Mouse (Mus musculus): ENCODE measurements at regions not wholly inside any gene's neighbourhood (a gene's known extent, or its start where the extent isn't known, plus 50 kb on each side); places are given as distances from the start of the nearest gene placed in this dataset.

DNA sequence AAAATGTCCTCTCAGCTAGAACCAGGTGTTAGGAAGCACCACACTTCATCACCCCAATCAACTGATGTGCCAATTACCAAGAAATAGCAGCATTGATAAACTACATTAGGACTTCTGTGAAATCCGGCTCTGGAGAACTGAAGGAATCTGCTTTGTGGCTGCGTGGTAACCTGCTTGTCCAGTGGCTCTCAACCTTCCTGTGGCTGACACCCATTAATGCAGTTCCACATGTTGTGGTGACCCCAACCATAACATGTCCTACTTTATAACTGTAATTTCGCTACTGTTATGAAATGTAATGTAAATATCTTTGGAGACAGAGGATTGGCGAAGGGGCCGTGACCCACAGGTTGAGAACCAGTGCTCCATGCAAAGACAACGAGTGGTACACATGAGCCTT is 136.7 kb downstream of the Gm11011 start:
- DNase-seq (ENCODE audit: low read depth, low spot score), result no peak

DNA sequence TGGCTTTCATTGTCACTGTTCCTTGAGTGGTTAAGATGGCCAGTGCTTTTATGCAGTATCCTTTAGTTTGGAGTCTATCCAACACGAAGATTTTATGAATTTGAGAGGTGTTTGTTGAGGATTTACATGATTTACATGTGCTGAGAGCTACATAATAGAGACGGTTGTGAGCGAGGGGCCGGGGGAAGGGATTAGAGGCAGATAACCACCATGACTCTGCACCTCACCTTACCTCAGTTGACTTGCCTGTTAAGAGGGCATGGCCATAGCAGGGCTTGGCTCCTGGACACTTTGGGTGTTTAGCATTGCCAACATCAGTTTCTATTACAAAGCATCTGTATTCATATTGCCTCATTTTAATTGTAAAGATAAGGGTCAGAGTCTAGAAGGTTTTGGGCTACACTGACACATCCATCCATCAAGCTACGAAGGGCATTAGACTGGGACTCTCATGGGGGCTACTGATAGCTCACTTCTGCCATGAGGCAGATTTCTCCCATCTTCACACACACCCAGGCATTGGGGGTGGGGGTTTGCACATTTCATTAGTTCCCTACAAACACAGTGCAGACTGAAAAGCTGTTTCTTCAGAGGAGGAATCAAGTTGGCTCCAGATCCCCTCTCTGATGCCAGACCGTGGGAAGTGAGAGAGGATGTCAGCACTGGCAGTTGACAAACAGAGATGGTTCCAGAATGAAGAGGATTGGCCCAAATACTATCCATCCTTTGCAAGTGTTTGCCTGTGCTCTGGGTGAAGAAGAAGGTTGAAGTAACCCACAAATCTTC is 139.9 kb downstream of the Gm11011 start:
- no peak for DNase-seq (ENCODE audit: low read depth, low spot score)

- DNase-seq (ENCODE audit: low read depth, low spot score), result no peak
Observed at GRCm38 (mm10) chr2:169445877-169446276, 141.7 kb downstream of the Gm11011 start.

GRCm38 (mm10) chr2:169445371-169445770 is 142.2 kb downstream of the Gm11011 start:
- DNase-seq (ENCODE audit: low read depth, low spot score), result no peak

- no peak for DNase-seq (ENCODE audit: low read depth, low spot score)
Observed at GRCm38 (mm10) chr2:169443271-169443670, 144.3 kb downstream of the Gm11011 start.

DNA sequence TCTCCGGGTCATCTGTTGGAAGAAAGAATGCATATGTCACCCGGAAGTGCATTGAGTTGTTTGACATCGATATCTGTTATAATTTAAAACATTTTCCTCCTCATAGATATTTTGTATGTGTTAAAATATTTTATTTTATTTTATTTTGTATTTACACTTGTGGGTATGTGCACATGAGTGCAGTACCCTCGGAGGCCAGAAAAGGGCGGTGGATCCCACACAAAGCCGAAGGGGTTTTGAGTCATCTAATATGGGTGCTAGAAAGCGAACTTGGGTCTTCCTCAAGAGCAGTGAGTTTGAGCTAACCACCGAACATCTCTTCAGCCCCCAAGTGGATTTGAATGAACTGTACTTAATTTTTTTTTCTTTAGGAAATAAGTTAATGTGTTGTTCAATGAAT is 156.0 kb downstream of the Gm11011 start:
- DNase-seq (ENCODE audit: low read depth, low spot score), result no peak

- no peak for DNase-seq (ENCODE audit: low read depth, low spot score)
Observed at GRCm38 (mm10) chr2:169429411-169429810, 158.1 kb downstream of the Gm11011 start.

DNA sequence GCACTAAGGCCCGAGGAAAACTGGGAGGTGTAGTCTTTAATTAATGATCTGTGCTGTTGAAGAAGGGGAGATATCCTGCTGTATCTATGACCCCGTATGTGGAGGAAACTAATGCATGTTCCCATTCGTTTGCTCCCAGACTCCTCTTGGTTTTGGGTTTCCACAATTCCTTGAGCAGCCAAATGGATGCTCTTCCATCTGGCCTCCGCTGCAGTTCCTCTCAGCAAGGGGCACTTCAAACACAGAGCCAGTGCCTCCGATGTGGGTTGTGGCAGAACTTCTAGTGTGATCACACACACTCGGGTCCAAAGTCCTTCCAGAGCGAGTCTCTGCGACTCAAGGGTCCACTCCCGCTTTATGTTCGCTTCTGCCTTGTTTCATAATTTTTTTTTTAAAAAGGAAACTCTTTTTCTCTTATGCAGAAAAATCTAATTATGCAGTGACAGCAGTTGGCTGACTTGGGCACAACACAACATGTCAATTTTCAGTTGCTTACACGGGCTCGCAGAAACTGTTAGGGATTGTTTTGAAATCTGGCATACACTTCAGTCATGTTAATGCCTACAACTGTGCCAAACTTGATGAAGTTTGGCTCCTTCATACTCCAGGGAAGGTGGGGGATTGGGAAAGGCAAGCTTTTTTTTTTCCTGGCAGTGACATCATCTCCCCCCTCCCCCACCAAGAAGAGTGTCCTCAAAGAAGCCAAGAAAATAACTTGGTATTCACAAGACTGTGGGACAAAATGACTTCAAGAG is 163.2 kb downstream of the Gm11011 start:
- no peak for DNase-seq (ENCODE audit: low read depth, low spot score)

DNA sequence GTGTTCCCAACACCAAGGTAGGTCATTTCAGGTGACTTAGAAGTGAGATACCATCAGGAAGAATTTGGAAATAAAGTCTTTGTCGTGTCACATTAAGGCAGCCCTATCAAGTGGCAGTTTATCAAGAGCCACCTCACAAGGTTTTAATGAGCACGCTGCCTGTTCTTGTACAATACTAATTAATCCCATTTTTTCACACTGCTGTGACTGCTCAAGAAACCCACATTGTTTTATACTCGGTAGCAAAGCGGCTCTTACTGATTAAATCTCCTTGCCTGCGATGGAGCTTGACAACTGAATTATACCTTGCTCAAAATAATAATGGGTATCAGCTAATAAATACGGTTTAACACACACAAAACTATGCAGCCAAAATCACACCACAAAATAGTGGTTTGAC is 175.2 kb downstream of the Gm11011 start:
- no peak for DNase-seq (ENCODE audit: low read depth, low spot score)

- DNase-seq (ENCODE audit: low read depth, low spot score), result no peak
Observed at GRCm38 (mm10) chr2:169410080-169410479, 177.5 kb downstream of the Gm11011 start.

DNA sequence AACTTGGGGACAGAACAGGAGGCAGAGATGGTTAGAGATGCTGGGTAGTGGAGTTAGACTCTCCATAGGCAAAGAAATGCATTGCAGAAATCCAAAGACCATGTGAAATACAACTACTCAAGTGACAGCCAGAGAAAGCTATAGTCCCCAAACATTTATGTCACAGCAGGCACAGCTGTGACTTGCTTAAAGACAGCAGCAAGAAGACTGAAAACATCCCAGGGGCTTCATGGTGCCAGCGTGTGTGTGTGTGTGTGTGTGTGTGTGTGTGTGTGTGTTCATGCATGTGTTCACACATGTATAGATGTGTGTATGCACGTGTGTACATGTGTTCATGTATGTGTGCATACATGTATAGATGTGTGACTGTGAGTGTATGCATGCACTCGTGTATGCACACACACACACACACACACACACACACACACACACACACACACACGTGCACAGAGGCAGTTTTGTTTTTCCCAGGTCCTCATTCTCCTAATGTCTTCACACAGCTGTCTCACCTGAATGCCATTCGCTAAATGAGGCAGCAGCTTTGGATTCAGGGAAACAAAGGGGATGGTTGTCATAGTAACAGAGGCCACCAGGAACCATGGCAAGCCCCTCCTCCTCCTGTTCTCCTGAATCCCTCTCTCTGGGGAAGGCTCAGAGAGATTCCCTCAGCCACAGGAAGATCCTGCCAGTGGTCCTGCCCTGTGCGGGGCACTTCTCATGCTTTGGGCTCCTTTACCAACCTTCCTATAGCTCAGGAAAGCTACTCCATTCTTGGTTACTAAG is 182.4 kb downstream of the Gm11011 start:
- no peak for DNase-seq (ENCODE audit: low read depth, low spot score)

DNA sequence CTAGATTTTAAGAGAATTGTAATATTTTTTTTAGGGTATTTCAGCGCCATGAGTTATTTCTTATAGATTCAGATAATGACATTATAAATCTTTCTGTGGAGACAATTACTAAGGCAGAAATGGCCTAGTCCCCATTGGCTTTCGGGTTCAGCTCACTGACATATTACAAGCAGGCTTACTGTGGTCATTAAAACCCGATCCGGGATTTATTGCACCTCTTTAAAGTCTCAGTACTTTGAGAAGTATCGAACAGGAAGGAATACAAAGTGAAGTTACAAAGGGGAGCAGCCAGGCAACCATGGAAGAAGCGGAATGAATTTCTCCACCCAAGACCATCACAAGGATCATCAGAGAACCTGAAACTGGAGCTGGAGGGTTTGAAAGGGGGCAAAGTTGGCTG is 189.8 kb downstream of the Gm11011 start:
- no peak for DNase-seq (ENCODE audit: low read depth, low spot score)

DNA sequence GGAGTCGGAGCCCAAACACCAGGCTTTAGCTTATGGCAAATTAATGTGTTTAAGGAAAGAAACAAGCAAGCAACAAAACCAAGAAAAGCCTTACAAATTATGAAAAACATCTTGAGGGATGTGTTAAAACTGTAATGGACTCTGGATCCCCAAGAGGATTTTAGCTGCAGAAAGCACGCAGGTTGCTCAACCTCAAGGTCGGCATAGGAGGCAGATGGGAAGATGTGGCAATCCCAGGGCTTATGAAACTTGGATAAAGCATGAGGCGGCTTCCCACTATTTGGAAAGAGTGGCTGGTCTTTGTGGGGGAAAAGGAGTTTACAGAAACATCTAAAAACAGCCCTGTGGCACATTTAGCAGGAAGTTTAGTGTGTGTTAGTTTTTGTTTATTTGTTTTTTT is 190.5 kb downstream of the Gm11011 start:
- no peak for DNase-seq (ENCODE audit: low read depth, low spot score)

DNA sequence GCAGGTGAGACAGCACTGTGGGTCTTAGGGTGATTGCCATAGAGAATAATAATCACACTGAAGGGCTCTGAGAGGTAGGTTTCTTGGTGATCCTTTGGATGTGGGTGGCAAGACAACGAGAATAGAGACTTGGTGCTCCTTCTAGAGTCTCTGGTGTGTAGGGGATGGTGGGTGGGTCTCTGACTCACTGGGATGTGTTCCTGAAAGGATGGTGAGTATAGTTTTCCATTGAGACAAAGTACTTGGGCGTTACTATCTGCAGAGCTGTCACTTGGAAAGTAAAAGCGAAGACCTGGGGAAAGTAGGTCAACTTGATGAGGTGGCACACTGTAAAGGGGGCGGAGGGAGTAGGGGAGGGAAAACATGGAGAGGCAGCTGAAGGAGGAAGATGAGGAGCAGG is 191.3 kb downstream of the Gm11011 start:
- no peak for DNase-seq (ENCODE audit: low read depth, low spot score)

- no peak for DNase-seq (ENCODE audit: low read depth, low spot score)
Observed at GRCm38 (mm10) chr2:169389611-169390010, 197.9 kb downstream of the Gm11011 start.

DNA sequence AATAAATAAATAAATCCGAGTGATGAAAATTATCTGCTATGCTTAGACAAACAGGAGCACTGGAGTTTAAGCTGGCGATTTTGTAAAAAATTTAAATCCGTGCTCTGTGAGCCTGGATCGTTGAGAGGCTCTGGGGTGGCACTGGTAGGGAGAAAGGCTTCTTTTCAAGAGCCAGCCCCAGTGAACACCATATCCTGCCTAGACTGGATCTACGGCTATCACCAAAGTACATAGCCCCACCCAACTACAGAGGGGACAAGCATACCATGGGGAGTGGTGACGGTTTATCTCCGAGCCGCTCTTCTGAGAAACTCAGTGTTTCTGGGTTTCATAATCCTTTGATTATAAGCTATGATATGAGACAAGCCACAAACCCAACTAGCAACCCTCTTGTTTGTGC is 199.0 kb downstream of the Gm11011 start:
- no peak for DNase-seq (ENCODE audit: low read depth, low spot score)

DNA sequence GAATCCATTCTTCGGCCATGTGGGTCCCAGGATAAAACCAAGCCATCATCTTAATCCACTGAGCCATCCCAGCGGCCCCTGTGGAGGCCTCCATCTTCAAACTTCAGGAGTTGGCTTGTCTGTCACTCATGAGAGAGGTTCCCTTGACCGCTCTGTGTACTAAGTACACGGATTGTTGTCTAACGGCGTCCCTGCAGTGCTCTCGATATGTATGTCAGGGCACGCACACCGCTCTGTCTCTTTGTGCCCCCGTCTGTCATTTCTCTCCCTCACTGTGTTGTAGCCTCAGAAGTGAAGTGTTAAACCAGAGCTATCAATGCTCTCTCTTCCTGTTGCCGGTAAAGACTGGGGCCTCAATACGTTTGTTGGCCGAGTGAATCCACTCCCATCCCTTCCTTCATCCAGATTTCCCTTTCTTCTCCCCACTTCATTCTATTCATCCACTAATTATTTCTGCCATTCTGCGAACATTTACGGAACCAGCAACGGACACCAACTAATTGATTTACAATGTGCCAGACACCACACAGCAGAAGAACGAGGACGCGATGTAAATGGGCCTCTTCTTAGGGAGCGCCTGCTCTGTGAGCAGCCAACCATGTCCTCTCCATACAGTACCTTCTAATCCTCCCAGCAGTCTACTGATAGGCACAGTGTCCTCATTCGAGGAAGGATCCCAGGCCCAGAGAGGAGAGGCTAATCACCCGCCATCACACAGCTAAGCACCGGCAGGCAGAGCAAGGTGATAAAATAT is 199.6 kb downstream of the Gm11011 start:
- no peak for DNase-seq (ENCODE audit: low read depth, low spot score)

DNA sequence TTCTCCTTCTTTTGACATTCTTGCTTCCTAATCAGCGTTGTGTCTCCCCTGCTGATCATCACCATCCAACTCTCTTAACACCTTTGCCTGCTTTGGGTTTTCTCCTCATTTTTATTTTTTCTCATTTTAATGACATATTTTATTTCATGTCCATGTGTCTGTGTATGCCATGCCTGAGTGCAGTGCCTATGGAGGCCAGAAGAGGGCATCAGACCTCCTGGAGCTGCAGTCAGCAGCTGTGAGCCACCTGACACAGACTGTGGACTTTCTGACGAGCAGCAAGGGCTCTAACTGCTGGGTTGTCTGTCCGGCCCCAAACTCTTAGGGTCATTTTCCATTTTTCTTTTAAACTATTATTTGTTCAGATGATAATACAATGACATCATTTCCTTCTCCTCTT is 203.8 kb downstream of the Gm11011 start:
- DNase-seq (ENCODE audit: low read depth, low spot score), result no peak

- DNase-seq (ENCODE audit: low read depth, low spot score), result no peak
Observed at GRCm38 (mm10) chr2:169373069-169373468, 214.5 kb downstream of the Gm11011 start.

GRCm38 (mm10) chr2:169365046-169365445 is 222.5 kb downstream of the Gm11011 start:
- no peak for DNase-seq (ENCODE audit: low read depth, low spot score)

DNA sequence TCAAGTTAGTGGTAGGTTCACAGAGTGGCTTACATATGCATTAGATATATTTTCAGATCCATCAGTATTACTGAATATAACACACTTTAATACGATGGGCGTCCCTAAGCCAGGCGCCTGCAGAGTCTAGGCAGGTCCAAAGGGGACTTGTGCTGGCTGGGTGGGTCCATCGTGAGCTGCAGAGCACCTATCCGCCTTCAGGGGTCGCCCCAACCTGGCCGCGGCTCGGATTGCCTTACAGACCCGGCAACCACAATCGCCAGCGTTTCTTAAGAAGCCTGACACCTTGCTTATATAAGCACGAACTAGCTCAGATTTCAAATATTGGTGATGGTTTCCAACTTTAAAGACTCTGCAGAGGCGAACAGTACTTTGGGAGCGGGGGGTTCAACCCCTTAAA is 227.3 kb downstream of the Gm11011 start:
- no peak for DNase-seq (ENCODE audit: low read depth, low spot score)

DNA sequence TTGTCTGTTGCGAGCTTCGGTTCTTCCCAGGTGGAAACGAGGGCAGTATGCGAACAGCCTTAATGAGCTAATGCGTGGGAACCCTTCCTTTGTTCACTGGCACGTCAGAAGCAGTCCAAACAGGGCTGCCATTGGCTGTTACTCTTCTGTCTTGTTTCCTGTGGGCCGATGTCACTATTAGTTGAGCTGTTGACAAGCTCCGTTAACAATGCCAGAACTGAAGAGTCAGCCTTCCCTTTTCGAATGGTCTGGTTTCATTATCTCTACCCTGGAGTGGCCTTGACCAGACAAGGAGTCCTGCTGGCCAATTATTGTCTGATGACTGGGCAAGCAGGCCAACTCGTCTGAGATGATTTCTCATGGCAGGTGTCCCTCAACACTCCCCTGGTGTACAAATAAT is 230.1 kb downstream of the Gm11011 start:
- no peak for DNase-seq (ENCODE audit: low read depth, low spot score)
